9 mouse cellular contexts compared by ENCODE assay signal in genomic region chr2:119155388-119155787, GRCm38 (mm10). TPM values are rescaled to one million over a fixed set of nuclear protein-coding genes. Genes with fewer than 3 reads are reported as not detected.
A peak's percentile ranks its signal among the peaks of the same experiment; 100 is the strongest.
DNase-seq lines count a peak whose midpoint lies in the region; ATAC-seq and TF ChIP-seq lines count a peak whose summit lies in the region.
"Had no signal": no experiment of that assay in that cellular context is flagged by ENCODE, and none has a peak within 500 bp of the region (broad histone marks: within the 10 kb centered on the region; RNA-seq: fewer than 3 reads in every experiment).

No protein-coding gene starts in this region.

- no peak for TF ChIP-seq POLR2A in cortical plate, adult 2 months (IDR thresholded peaks at IDR 0.05; ENCODE audit: extremely low read depth, insufficient read depth, low read length)
- TF ChIP-seq POLR2A in olfactory bulb, adult 2 months (IDR thresholded peaks at IDR 0.05; ENCODE audit: insufficient read depth, low read depth, low read length), result no peak

- no peak overlapping the region for H3K27ac ChIP-seq in kidney, embryonic 14.5 days (ENCODE audit: low read depth, low read length)
- H3K27ac ChIP-seq in cortical plate, adult 2 months (ENCODE audit: insufficient read depth, low read length), result no peak overlapping the region
- H3K27ac ChIP-seq in limb, embryonic 10.5 days, result no peak overlapping the region
- no peak overlapping the region for H3K27ac ChIP-seq in olfactory bulb, adult 2 months (ENCODE audit: insufficient read depth, low read depth, low read length)

- no peaks in the 10 kb centered on the region for H3K27me3 ChIP-seq in kidney, embryonic 14.5 days (ENCODE audit: control insufficient read depth, insufficient read depth, low read length)
- H3K27me3 ChIP-seq in limb, embryonic 10.5 days (ENCODE audit: low read depth, poor library complexity, severe bottlenecking), result no peaks in the 10 kb centered on the region

- peaks cover 3% of the 10 kb centered on the region; the same call in 1 of the 2 replicates for H3K4me1 ChIP-seq in kidney, embryonic 14.5 days (ENCODE audit: control insufficient read depth, insufficient read depth, low read length)
- peaks cover 1% of the 10 kb centered on the region; the same call in 1 of the 2 replicates for H3K4me1 ChIP-seq in cortical plate, adult 2 months (ENCODE audit: control insufficient read depth, insufficient read depth, low read length)
- H3K4me1 ChIP-seq in limb, embryonic 10.5 days, result peaks cover 24% of the 10 kb centered on the region
- peaks cover 6% of the 10 kb centered on the region; the same call in 1 of the 2 replicates for H3K4me1 ChIP-seq in olfactory bulb, adult 2 months (ENCODE audit: control insufficient read depth, insufficient read depth, low read length)

- no peak for DNase-seq in kidney, adult 11 months
- no peak for DNase-seq in limb, embryonic 10.5 days (ENCODE audit: low spot score)
- DNase-seq in adrenal gland, postnatal 25 days, result no peak
- DNase-seq in right cerebral cortex, postnatal 36 days (ENCODE audit: low spot score in 2 of 2), result no peak
- no peak for DNase-seq in urinary bladder, adult 2 months (ENCODE audit: low spot score)
- DNase-seq: kidney, postnatal 36 days had no signal

- 81% methylated on average over 9 of the region's 9 CpGs for WGBS in kidney, embryonic 14.5 days
- WGBS in limb, embryonic 10.5 days, result 86% methylated on average over 9 of the region's 9 CpGs
- WGBS in olfactory bulb, adult 2 months, result 73% methylated on average over 9 of the region's 9 CpGs

- peak overlapping the region; percentile 71; the same call in 1 of the 2 replicates for H3K4me2 ChIP-seq in kidney, embryonic 14.5 days (replicated peaks; ENCODE audit: low read depth, low read length)

- H3K4me3 ChIP-seq in kidney, embryonic 14.5 days (ENCODE audit: low read length), result 0 out of 2 replicates have a peak overlapping the region, but pooled peaks have one; percentile 97
- peak overlapping the region; percentile 60; the same call in 1 of the 2 replicates for H3K4me3 ChIP-seq in cortical plate, adult 2 months (ENCODE audit: insufficient read depth, low read length)
- H3K4me3 ChIP-seq in limb, embryonic 10.5 days, result peak overlapping the region; percentile 100
- H3K4me3 ChIP-seq in olfactory bulb, adult 2 months (ENCODE audit: insufficient read depth, low read depth, low read length), result peak overlapping the region; percentile 16; the same call in 1 of the 2 replicates

- no peak for ATAC-seq in kidney, embryonic 14.5 days (ENCODE audit: low FRiP score, low TSS enrichment)

- TF ChIP-seq CTCF in cortical plate, adult 2 months (IDR thresholded peaks at IDR 0.05; ENCODE audit: extremely low read depth, insufficient read depth, low read length), result no peak
- TF ChIP-seq CTCF in olfactory bulb, adult 2 months (IDR thresholded peaks at IDR 0.05; ENCODE audit: insufficient read depth, low read depth, low read length), result no peak

- H3K9ac ChIP-seq in kidney, embryonic 14.5 days (ENCODE audit: low read depth, low read length), result no peak overlapping the region

- H3K36me3 ChIP-seq in kidney, embryonic 14.5 days (ENCODE audit: control insufficient read depth, insufficient read depth, low read length), result peaks cover 35% of the 10 kb centered on the region
- H3K36me3 ChIP-seq in limb, embryonic 10.5 days, result peaks cover 47% of the 10 kb centered on the region

- no peaks in the 10 kb centered on the region for H3K9me3 ChIP-seq in kidney, embryonic 14.5 days (ENCODE audit: control insufficient read depth, low read length)
- H3K9me3 ChIP-seq in limb, embryonic 10.5 days (replicated peaks), result no peaks in the 10 kb centered on the region

RNA-seq across cellular contexts. Expression of gene Rmdn3, which starts 1.4 kb away (rescaled TPM):
- 35.8 and 41.9 TPM in 2 replicates for polyA plus RNA-seq in kidney, embryonic 14.5 days (2014; fragmentation: Nextera tagmentation; extraction: Ambion mirVana)
- polyA plus RNA-seq in cortical plate, adult 2 months (2012; rRNA removed), result 58.4 and 62.0 TPM in 2 replicates
- 52.1 and 53.8 TPM in 2 replicates for polyA plus RNA-seq in limb, embryonic 10.5 days (2016; fragmentation: Nextera tagmentation; extraction: Ambion mirVana)
- polyA plus RNA-seq in olfactory bulb, adult 2 months (2012; ENCODE audit: insufficient read depth, insufficient read length, low replicate concordance, missing spikeins), result not detected in 2 replicates
- total RNA-seq in adrenal gland, postnatal 25 days (2021), result 53.1 and 54.4 TPM in 2 replicates
- polyA plus RNA-seq in urinary bladder, adult 2 months (2012; rRNA removed), result 27.0 and 27.9 TPM in 2 replicates

RNA-seq across cellular contexts. Expression of gene Gchfr, which starts 12.2 kb away (rescaled TPM):
- 35.5 and 41.7 TPM in 2 replicates for polyA plus RNA-seq in kidney, embryonic 14.5 days (2014; fragmentation: Nextera tagmentation; extraction: Ambion mirVana)
- 0.96 and 1.3 TPM in 2 replicates for polyA plus RNA-seq in cortical plate, adult 2 months (2012; rRNA removed)
- 6.5 and 8.4 TPM in 2 replicates for polyA plus RNA-seq in limb, embryonic 10.5 days (2016; fragmentation: Nextera tagmentation; extraction: Ambion mirVana)
- polyA plus RNA-seq in olfactory bulb, adult 2 months (2012; ENCODE audit: insufficient read depth, insufficient read length, low replicate concordance, missing spikeins), result not detected in 2 replicates
- 11.0 and 14.9 TPM in 2 replicates for total RNA-seq in adrenal gland, postnatal 25 days (2021)
- 0.54 and 0.80 TPM in 2 replicates for polyA plus RNA-seq in urinary bladder, adult 2 months (2012; rRNA removed)

RNA-seq across cellular contexts. Expression of gene Gm14137, which starts 18.9 kb away (rescaled TPM):
- 0.31 and 0.43 TPM in 2 replicates for polyA plus RNA-seq in kidney, embryonic 14.5 days (2014; fragmentation: Nextera tagmentation; extraction: Ambion mirVana)
- not detected in 2 replicates for polyA plus RNA-seq in cortical plate, adult 2 months (2012; rRNA removed)
- polyA plus RNA-seq in limb, embryonic 10.5 days (2016; fragmentation: Nextera tagmentation; extraction: Ambion mirVana), result 0.73 and 0.95 TPM in 2 replicates
- not detected in 2 replicates for polyA plus RNA-seq in olfactory bulb, adult 2 months (2012; ENCODE audit: insufficient read depth, insufficient read length, low replicate concordance, missing spikeins)
- 0.30 TPM in 1 of 2 replicates, not detected in the other for total RNA-seq in adrenal gland, postnatal 25 days (2021)
- polyA plus RNA-seq in urinary bladder, adult 2 months (2012; rRNA removed), result not detected in 2 replicates

RNA-seq across cellular contexts. Expression of gene Rad51, which starts 42.8 kb away (rescaled TPM):
- 40.0 and 51.9 TPM in 2 replicates for polyA plus RNA-seq in kidney, embryonic 14.5 days (2014; fragmentation: Nextera tagmentation; extraction: Ambion mirVana)
- polyA plus RNA-seq in cortical plate, adult 2 months (2012; rRNA removed), result 1.4 and 1.6 TPM in 2 replicates
- polyA plus RNA-seq in limb, embryonic 10.5 days (2016; fragmentation: Nextera tagmentation; extraction: Ambion mirVana), result 94.5 and 95.9 TPM in 2 replicates
- not detected in 2 replicates for polyA plus RNA-seq in olfactory bulb, adult 2 months (2012; ENCODE audit: insufficient read depth, insufficient read length, low replicate concordance, missing spikeins)
- 5.0 and 8.6 TPM in 2 replicates for total RNA-seq in adrenal gland, postnatal 25 days (2021)
- polyA plus RNA-seq in urinary bladder, adult 2 months (2012; rRNA removed), result 1.6 and 2.5 TPM in 2 replicates

RNA-seq across cellular contexts. Expression of gene Zfyve19, which starts 53.0 kb away (rescaled TPM):
- 47.9 and 49.1 TPM in 2 replicates for polyA plus RNA-seq in kidney, embryonic 14.5 days (2014; fragmentation: Nextera tagmentation; extraction: Ambion mirVana)
- polyA plus RNA-seq in cortical plate, adult 2 months (2012; rRNA removed), result 52.9 and 68.2 TPM in 2 replicates
- 62.1 and 64.2 TPM in 2 replicates for polyA plus RNA-seq in limb, embryonic 10.5 days (2016; fragmentation: Nextera tagmentation; extraction: Ambion mirVana)
- not detected in 2 replicates for polyA plus RNA-seq in olfactory bulb, adult 2 months (2012; ENCODE audit: insufficient read depth, insufficient read length, low replicate concordance, missing spikeins)
- 42.3 and 45.0 TPM in 2 replicates for total RNA-seq in adrenal gland, postnatal 25 days (2021)
- 49.1 and 55.7 TPM in 2 replicates for polyA plus RNA-seq in urinary bladder, adult 2 months (2012; rRNA removed)

Comparison
In these comparisons a context has a peak if more than half of its experiments do, and no peak if none do; other contexts are left out.
1. H3K4me3 ChIP-seq: peak in every context shown above with its lines; median percentile 100 in limb, embryonic 10.5 days; 97 in kidney, embryonic 14.5 days; 60 in cortical plate, adult 2 months; 16 in olfactory bulb, adult 2 months.
2. RNA of gene Rmdn3, which starts 1.4 kb away (polyA plus RNA-seq): 58.4 to 62.0 TPM in cortical plate, adult 2 months, 52.1 to 53.8 TPM in limb, embryonic 10.5 days, 35.8 to 41.9 TPM in kidney, embryonic 14.5 days and 27.0 to 27.9 TPM in urinary bladder, adult 2 months; not detected in olfactory bulb, adult 2 months; every median in the first group is over 10 times any median in the second.